Mouse (Mus musculus) hindbrain, embryonic 13.5 days (tissue): ENCODE measurements around the gene Vstm5. TPM values are rescaled to one million over a fixed set of nuclear protein-coding genes. Genes with fewer than 3 reads are reported as not detected.
"Not testable (repeated sequence)": the region's sequence is repeated elsewhere in the genome, so short reads cannot be mapped to it uniquely, and the experiment has no call there.

Source experiments
- ATAC-seq: fragments of 200-750 bp; cut with Nextera tagmentation; 2 replicates; pipeline ENCODE4 v1.8.0; 2017; ENCODE audit warnings: moderate TSS enrichment; ENCODE audit not compliant: low FRiP score
- H3K27ac ChIP-seq: fragments of 300-500 bp; sonication (generic); 2 replicates; pipeline ENCODE4 v1.5.1; 2015; ENCODE audit warnings: inconsistent platforms, mild to moderate bottlenecking, moderate library complexity
- H3K27me3 ChIP-seq: fragments of 300-500 bp; sonication (generic); 2 replicates; pipeline ENCODE4 v1.6.1; 2015; ENCODE audit warnings: mild to moderate bottlenecking, inconsistent platforms
- H3K36me3 ChIP-seq: fragments of 300-500 bp; sonication (generic); 2 replicates; pipeline ENCODE4 v1.6.1; 2015; ENCODE audit warnings: mild to moderate bottlenecking, inconsistent platforms
- H3K4me1 ChIP-seq: fragments of 300-500 bp; sonication (generic); replicated peaks from 2 replicates; pipeline ENCODE4 v1.6.1; 2015; ENCODE audit warnings: inconsistent platforms
- H3K4me2 ChIP-seq: fragments of 300-500 bp; sonication (generic); 2 replicates; pipeline ENCODE4 v1.6.1; 2015; ENCODE audit warnings: inconsistent platforms, mild to moderate bottlenecking, moderate library complexity
- H3K4me3 ChIP-seq: fragments of 300-500 bp; sonication (generic); 2 replicates; pipeline ENCODE4 v1.5.1; 2015; ENCODE audit warnings: mild to moderate bottlenecking, inconsistent platforms
- H3K9ac ChIP-seq: fragments of 300-500 bp; sonication (generic); 2 replicates; pipeline ENCODE4 v1.6.1; 2015; ENCODE audit warnings: mild to moderate bottlenecking, inconsistent platforms
- H3K9me3 ChIP-seq: fragments of 300-500 bp; sonication (generic); 2 replicates; pipeline ENCODE4 v1.6.1; 2016; ENCODE audit warnings: inconsistent platforms
- WGBS: fragments of 180-500 bp; shearing (Covaris S2); methylation state at CpG from one replicate; pipeline ENCODE4 v1.1.7; 2015; 5-methylcytosine and 5-hydroxymethylcytosine counted together
- polyA plus RNA-seq: library from polyadenylated mRNA; unstranded; fragments of >200 nt; fragmentation: Nextera tagmentation; extraction: Ambion mirVana; gene quantifications from 2 replicates; pipeline ENCODE4 v1.2.1, GENCODE M21; 2015

Vstm5 gene
- polyA plus RNA-seq, 1 experiment from 2014 or later: 15.8 TPM

DNA sequence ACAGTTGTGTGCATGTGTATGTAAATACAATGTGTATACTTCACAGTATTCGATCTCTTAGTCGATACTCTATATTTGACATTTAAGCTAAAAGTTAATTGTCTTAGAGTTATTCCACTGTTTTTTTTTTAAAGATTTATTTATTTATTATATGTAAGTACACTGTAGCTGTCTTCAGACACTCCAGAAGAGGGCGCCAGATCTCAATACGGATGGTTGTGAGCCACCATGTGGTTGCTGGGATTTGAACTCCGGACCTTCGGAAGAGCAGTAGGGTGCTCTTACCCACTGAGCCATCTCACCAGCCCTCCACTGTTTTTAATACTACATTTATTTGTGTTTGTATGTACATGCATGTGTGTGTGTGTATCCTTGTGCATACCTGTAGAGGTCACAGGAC lies 63.2 kb downstream of the Vstm5 start:
- not testable (repeated sequence) for H3K9ac ChIP-seq, H3K27me3 ChIP-seq, H3K9me3 ChIP-seq, H3K4me3 ChIP-seq, H3K4me2 ChIP-seq, ATAC-seq, H3K36me3 ChIP-seq, H3K27ac ChIP-seq
- H3K4me1 ChIP-seq: peaks cover 14% of the 10 kb centered on the region
- WGBS: 86% methylated on average over 6 of the region's 6 CpGs

DNA sequence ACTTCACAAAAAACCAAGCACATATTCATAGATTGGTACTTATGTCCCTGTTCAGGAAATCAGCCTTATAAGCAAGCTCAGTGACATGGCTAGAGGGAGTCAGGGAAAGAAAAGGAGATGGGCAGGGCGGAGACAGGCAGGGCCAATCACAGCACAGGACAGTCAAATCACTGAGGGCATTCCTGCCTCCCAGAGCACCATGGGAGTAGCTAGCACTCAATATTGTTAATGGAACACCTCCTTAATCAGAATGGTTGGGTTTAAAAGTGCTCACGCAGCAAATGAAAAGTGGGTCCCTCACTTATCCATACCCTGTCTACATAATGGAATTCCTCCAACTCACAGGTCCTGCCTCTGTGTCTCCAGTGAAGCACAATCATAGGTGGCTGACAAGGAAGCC lies 64.0 kb downstream of the Vstm5 start:
- Histone ChIP-seq H3K9ac (no peak overlapping the region), H3K36me3 (peaks cover 8% of the 10 kb centered on the region), H3K4me1 (peaks cover 23% of the 10 kb centered on the region), H3K27ac (no peak overlapping the region), H3K27me3 (no peaks in the 10 kb centered on the region), H3K4me3 (no peak overlapping the region), H3K4me2 (no peak overlapping the region), H3K9me3 (no peaks in the 10 kb centered on the region)
- 74% methylated on average over 2 of the region's 2 CpGs for WGBS
- no peak for ATAC-seq

DNA sequence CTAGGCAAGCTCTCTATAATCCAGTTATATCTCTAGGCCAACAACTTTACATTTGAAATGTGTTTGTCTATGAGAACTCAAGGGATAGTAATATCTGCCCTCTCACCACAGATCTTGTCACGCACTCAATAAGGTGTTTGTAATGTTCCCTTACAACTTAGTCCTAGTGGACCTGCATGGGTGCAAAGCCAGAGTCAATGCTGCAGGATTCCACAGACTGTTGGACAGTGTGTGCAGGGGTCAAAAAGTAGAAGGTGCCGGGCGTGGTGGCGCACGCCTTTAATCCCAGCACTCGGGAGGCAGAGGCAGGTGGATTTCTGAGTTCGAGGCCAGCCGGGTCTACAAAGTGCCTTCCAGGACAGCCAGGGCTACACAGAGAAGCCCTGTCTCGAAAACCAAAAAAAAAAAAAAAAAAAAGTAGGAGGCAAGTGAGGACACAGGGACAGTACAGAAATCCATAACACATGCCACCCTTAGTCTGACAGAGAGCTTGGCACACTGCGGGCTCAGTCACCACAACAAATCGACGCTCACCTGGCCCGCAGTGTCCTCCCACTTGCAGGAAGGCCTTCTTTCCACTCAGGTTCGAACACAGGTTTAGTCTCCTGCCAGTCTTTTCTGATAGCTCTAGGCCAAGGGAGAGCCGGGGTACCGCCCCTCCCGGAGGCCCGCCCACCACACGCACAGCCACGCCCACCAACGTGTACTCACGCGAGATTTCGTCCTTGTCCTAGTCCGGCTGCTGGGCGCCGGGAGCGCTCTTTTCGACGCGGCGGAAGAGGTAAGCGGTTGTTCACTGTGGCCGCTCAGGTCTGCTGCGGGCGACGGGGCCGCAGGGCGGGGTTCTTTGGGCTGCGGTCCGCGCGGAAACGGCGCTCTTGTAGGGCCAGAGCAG lies 66.9 kb downstream of the Vstm5 start, which contains the start of gene Taf1d:
Gene Taf1d (plus strand): TSS at position 712 of the 895 bp plus-strand sequence.
- Histone ChIP-seq H3K4me1 (peaks cover 40% of the 10 kb centered on the region), H3K36me3 (peaks cover 27% of the 10 kb centered on the region), H3K27ac (peak within 1 kb of the TSS; percentile 91), H3K4me2 (peak within 1 kb of the TSS; percentile 83), H3K9ac (peak within 1 kb of the TSS; percentile 90), H3K9me3 (no peaks in the 10 kb centered on the region), H3K4me3 (peak within 1 kb of the TSS; percentile 72), H3K27me3 (no peaks in the 10 kb centered on the region)
- ATAC-seq: peak; percentile 99
- WGBS: 14% methylated on average over 44 of the region's 45 CpGs

DNA sequence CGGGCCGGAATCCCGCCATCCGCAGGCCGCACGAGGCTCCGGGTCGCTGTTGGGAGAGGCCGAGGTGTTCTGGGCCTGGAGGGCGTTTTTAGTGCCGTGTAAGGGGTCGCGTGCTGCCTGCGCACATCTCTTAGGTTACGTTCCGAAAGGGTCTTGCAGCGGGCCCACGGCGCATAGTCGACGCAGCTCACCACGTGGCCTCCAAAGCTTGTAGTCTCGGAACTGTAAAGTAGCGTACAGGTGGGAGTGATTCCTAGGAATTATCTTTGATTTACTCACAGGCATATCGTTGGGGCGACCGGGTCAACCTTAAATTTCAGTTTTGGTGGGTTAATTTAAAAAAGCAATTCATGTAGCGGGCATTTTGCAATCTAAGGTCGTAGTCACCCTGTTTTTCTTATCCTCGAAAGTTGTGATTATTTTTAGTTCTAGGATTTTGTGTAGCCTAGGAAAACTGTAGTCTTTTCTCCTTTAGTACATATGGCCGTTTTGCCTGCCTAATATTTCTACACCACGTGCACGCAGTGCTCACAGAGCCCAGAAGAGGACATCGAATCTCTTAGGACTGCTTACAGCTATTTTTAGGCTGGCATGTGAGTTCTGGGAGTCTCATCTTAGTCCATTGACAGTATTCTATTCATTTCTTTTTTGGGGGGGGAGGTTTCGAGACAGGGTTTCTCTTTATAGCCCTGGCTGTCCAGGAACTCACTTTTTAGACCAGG lies 67.7 kb downstream of the Vstm5 start, which contains the start of gene 4931406C07Rik:
Gene 4931406C07Rik (minus strand): TSS at position 51 of the 722 bp plus-strand sequence.
- Histone ChIP-seq H3K4me3 (peak within 1 kb of the TSS; percentile 72), H3K36me3 (peaks cover 29% of the 10 kb centered on the region), H3K9me3 (no peaks in the 10 kb centered on the region), H3K9ac (peak within 1 kb of the TSS; percentile 90), H3K27me3 (no peaks in the 10 kb centered on the region), H3K4me2 (peak within 1 kb of the TSS; percentile 83), H3K27ac (peak within 1 kb of the TSS; percentile 91), H3K4me1 (peaks cover 40% of the 10 kb centered on the region)
- ATAC-seq: peak; percentile 90
- under 1% methylated on average over 35 of the region's 35 CpGs for WGBS

DNA sequence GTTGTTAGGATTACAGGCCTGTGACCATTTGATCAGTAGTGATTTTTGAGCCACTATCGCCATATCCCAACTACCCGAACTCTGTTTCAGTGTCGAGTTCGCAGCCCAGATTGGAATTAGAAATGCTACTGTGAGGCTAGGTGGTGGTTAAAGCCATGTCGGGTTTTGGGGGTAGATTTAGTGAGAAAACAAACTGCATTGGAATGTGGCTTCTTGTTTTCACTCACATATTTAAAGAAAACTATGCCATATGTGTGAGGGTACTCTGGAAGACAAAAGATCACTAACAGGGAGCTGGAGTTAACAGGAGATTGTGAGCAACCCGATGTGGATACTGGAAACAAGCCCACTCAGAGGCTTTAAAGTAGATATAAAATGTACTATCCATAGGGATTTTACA lies 68.4 kb downstream of the Vstm5 start:
- 11% methylated on average over 6 of the region's 6 CpGs for WGBS
- peak overlapping the region; percentile 90 for H3K9ac ChIP-seq
- H3K4me3 ChIP-seq: peak overlapping the region; percentile 72
- ATAC-seq: no peak
- peak overlapping the region; percentile 83 for H3K4me2 ChIP-seq
- peaks cover 40% of the 10 kb centered on the region for H3K4me1 ChIP-seq
- H3K9me3 ChIP-seq: no peaks in the 10 kb centered on the region
- no peak overlapping the region for H3K27ac ChIP-seq
- peaks cover 36% of the 10 kb centered on the region for H3K36me3 ChIP-seq
- no peaks in the 10 kb centered on the region for H3K27me3 ChIP-seq

DNA sequence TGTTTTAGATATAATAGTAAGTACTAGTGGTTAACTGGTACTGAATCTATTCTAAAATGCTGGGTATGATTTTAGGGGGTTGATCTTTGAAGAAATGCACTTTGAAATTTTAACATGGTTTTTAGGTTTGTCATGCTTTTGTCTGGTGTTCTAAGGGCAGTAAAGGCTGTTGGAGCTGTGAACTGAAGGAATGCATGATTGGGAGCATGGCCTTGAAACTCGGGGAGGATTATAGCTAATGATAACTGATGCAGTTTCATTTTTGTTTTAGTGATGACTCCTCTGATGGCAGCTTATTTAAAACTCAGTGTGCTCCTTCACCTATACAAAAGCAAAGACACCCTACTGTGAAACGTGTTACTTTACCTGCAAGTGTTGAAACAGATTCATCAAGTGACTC lies 69.4 kb downstream of the Vstm5 start:
- Histone ChIP-seq H3K9ac (no peak overlapping the region), H3K4me1 (peaks cover 40% of the 10 kb centered on the region), H3K27me3 (no peaks in the 10 kb centered on the region), H3K4me2 (no peak overlapping the region), H3K9me3 (no peaks in the 10 kb centered on the region), H3K27ac (no peak overlapping the region), H3K4me3 (no peak overlapping the region), H3K36me3 (peaks cover 43% of the 10 kb centered on the region)
- no peak for ATAC-seq
- WGBS: 56% methylated on average over 2 of the region's 2 CpGs

Other genes with a start within 250 kb of the Vstm5 start
- 148 and 152 TPM in 2 replicates for gene Panx1, start 193.6 kb upstream of the Vstm5 start, polyA plus RNA-seq
- not detected in 2 replicates for gene Hephl1, start 126.9 kb upstream of the Vstm5 start, polyA plus RNA-seq
- gene Med17, start 40.9 kb downstream of the Vstm5 start, polyA plus RNA-seq: 34.1 and 34.9 TPM in 2 replicates
- gene Taf1d, start 67.2 kb downstream of the Vstm5 start, polyA plus RNA-seq: 49.4 and 56.8 TPM in 2 replicates
- gene 4931406C07Rik, start 67.4 kb downstream of the Vstm5 start, polyA plus RNA-seq: 15.4 and 16.8 TPM in 2 replicates
- gene Cep295, start 118.7 kb downstream of the Vstm5 start, polyA plus RNA-seq: 14.3 and 17.4 TPM in 2 replicates